Mouse (Mus musculus) adrenal gland, adult 18-20 months (tissue): Measurements from ENCODE around the gene Plod1. TPM values are rescaled to one million over a fixed set of nuclear protein-coding genes. Genes with fewer than 3 reads are reported as not detected.

ENCODE experiments used
- total RNA-seq, 2 experiments: library from RNA; stranded (reverse); gene quantifications; 1 replicate in 1 of 2; 2 replicates in 1 of 2; pipeline ENCODE4 v1.2.3; 2021

Plod1 gene
- total RNA-seq, 2 experiments from 2014 or later = 38.1 to 54.7 TPM

Other genes with a start within 250 kb of the Plod1 start
- gene Zfp534, start 234.2 kb downstream of the Plod1 start, total RNA-seq = under 1 TPM; 0.16 to 0.23 TPM
- gene Zfp984, start 127.0 kb downstream of the Plod1 start, total RNA-seq = 1 to 10 TPM; 2.0 to 4.6 TPM
- gene Zfp933, start 88.4 kb downstream of the Plod1 start, total RNA-seq = 10 to 100 TPM; 20.8 to 38.3 TPM
- gene Miip, start 68.0 kb downstream of the Plod1 start, total RNA-seq = 10 to 100 TPM; 13.9 to 17.5 TPM
- 10 to 100 TPM; 10.3 to 10.6 TPM for gene Fv1, start 67.8 kb downstream of the Plod1 start, total RNA-seq
- 100 to 1,000 TPM; 187 to 211 TPM for gene Mfn2, start 32.1 kb downstream of the Plod1 start, total RNA-seq
- 10 to 100 TPM; 44.1 to 48.0 TPM for gene 2510039O18Rik, start 4.1 kb upstream of the Plod1 start, total RNA-seq
- under 1 TPM in 1 of 2 experiments, not detected in 1; 0.42 TPM for gene Nppb, start 49.0 kb upstream of the Plod1 start, total RNA-seq
- gene Nppa, start 64.0 kb upstream of the Plod1 start, total RNA-seq = not detected
- gene Clcn6, start 102.1 kb upstream of the Plod1 start, total RNA-seq = 10 to 100 TPM; 11.2 to 13.8 TPM
- 10 to 100 TPM; 33.8 to 37.7 TPM for gene Mthfr, start 102.3 kb upstream of the Plod1 start, total RNA-seq
- 10 to 100 TPM; 54.8 to 85.8 TPM for gene Agtrap, start 151.3 kb upstream of the Plod1 start, total RNA-seq
- 10 to 100 TPM; 20.2 to 21.6 TPM for gene Mad2l2, start 193.6 kb upstream of the Plod1 start, total RNA-seq
- gene Draxin, start 193.9 kb upstream of the Plod1 start, total RNA-seq = under 1 TPM in 1 of 2 experiments, not detected in 1; 0.07 TPM
- 10 to 100 TPM; 38.1 to 46.5 TPM for gene Fbxo6, start 215.4 kb upstream of the Plod1 start, total RNA-seq
- gene Fbxo44, start 223.7 kb upstream of the Plod1 start, total RNA-seq = 10 to 100 TPM; 14.1 to 21.4 TPM
- 1 to 10 TPM; 6.7 to 9.9 TPM for gene Fbxo2, start 223.9 kb upstream of the Plod1 start, total RNA-seq